Mouse (Mus musculus): ENCODE data around the gene Itgae. TPM values are rescaled to one million over a fixed set of nuclear protein-coding genes. Genes with fewer than 3 reads are reported as not detected.

The Itgae gene
- polyA plus RNA-seq, 1 experiment from 2014 or later = 0.05 TPM

DNA sequence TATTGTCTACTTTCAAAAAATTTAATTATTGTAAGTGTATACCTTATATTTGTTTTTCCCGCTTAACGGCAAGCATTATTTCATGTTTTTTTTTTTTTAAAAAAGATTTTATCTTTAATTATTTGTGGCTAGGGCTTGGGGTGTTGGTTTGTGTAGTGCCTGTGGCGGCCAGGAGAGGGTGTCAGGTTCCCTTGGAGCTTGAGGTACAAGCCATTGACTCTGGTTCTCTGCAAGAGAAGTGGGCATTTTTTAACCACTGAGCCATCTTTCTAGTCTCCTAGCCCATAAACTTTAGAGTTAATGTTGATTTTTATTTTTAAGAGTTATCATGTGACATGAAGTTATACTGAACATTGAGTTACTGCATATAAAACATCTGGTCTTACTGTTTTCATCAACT is 18.5 kb upstream of the Itgae start:
- POLR2A ChIA-PET = interaction anchor here (0.7 kb wide), 2 partner anchors 277 to 1548 kb away, joined by 3 to 5 read pairs; no protein-coding TSS in a partner anchor
- in situ Hi-C loops (cut with MboI; ENCODE audit: low pct_unique_long_range_greater_than_20kb) = loop anchor here (5.0 kb wide), 1 partner anchor 35 kb away; no protein-coding TSS in a partner anchor
- CTCF ChIA-PET = interaction anchor here (0.9 to 2.4 kb wide), 5 partner anchors 9 to 36 kb away, joined by 3 to 13 read pairs (median 4); no protein-coding TSS in a partner anchor
- TF ChIP-seq CTCF (IDR thresholded peaks at IDR 0.05) = peak; percentile 84
- DNase-seq (ENCODE audit: low read depth, low spot score) = no peak
- ATAC-seq = peak; percentile 57
- no peaks in the 10 kb centered on the region for H3K27me3 ChIP-seq

DNA sequence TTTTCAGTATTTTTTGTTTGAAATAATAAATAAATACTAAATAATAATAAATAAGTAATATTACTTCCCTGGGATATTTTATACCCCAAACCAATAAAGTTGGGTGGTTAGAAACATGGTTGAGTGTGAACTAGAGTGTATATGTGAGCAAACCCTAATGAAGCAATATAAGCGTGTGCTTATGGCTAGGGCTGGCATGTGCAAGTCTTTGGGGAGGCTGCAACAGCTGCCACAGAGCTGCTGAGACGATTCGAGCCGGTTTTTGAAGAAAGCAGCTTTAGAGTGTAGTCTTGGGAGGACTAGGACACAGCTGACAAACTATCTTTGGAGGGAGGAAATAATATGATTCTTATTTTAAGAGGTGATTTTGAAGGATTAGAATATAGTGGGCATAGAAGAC is 14.1 kb upstream of the Itgae start:
- no peak for TF ChIP-seq CTCF (IDR thresholded peaks at IDR 0.05)
- CTCF ChIA-PET = interaction anchor here (1.3 kb wide), 1 partner anchor 9 kb away, joined by 3 read pairs; no protein-coding TSS in a partner anchor
- DNase-seq (ENCODE audit: low read depth, low spot score) (no peak), ATAC-seq (no peak)
- no peaks in the 10 kb centered on the region for H3K27me3 ChIP-seq
- POLR2A ChIA-PET = no interaction called here
- in situ Hi-C loops (cut with MboI; ENCODE audit: low pct_unique_long_range_greater_than_20kb) = no loop called here

DNA sequence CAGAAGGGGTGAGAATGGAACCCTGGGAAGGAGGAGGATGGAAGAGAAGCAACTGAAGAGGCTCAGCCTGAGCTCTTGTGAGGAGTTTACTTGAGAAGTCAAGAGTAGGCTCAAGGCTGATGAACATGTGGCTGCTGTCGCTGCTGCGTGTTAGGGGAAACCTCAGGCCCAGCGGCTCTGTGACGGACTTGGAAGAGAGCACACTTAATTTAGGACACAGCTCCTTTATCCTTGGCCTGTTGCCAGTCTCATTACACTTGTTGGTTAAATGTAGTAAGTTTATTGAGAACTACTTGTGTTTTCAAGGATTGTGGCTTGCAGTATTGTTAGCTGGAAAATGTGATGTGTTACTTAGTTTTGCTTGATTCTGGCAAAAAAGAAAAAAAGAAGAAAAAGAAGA is 13.7 kb upstream of the Itgae start:
- ATAC-seq (no peak), DNase-seq (ENCODE audit: low read depth, low spot score) (no peak)
- H3K27me3 ChIP-seq = no peaks in the 10 kb centered on the region
- no peak for TF ChIP-seq CTCF (IDR thresholded peaks at IDR 0.05)
- POLR2A ChIA-PET = no interaction called here
- in situ Hi-C loops (cut with MboI; ENCODE audit: low pct_unique_long_range_greater_than_20kb) = no loop called here
- CTCF ChIA-PET = interaction anchor here (0.9 to 1.3 kb wide), 2 partner anchors 9 to 19 kb away, joined by 3 read pairs; no protein-coding TSS in a partner anchor

DNA sequence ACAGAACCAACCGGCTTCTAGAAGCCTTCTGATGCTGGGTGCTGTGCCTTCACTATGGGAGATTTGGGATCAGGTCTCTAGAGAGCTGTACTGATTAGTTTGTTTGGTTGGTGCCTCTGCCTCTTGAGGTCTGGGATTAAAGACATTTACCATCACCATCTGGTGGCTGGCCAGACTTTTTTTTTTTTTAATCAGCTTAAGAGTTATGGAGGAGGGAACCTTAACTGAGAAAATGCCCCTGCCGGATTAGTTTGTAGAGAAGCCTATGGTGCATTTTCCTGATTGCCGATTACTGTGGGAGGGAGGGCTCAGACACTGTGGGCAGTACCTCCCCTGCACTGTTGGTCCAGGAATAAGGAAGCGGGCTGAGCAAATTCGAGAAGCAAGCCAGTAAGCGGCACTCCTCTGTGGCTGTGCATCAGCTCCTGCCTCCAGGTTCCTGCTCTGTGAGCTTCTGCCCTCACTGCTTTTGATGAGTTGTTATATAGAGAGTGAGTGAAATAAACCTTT is 13.1 kb upstream of the Itgae start:
- ATAC-seq (no peak), DNase-seq (ENCODE audit: low read depth, low spot score) (no peak)
- in situ Hi-C loops (cut with MboI; ENCODE audit: low pct_unique_long_range_greater_than_20kb) = no loop called here
- no peaks in the 10 kb centered on the region for H3K27me3 ChIP-seq
- ChIA-PET CTCF (interaction anchor here (0.9 to 1.3 kb wide), 2 partner anchors 8 to 19 kb away, joined by 3 read pairs; no protein-coding TSS in a partner anchor), POLR2A (no interaction called here)
- TF ChIP-seq CTCF (IDR thresholded peaks at IDR 0.05) = no peak

DNA sequence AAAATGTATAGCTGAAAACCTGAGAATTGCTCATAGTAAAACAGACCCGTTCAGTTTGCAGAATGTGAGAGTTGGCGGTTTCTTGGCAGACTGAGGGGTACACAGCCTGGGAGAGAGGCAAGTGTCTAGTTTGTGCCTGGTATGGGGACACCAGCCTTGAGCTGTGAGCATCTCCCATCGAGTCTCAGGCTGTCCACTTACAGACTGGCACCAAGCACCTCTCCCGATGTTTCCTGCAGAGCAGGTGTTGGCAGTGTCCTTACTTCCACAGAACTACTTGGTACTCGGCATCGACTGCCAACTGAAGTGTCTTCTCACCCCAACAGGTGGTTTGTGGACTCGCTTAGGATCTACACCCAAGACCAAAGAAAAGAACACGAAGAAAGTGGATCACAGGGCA is 11.8 kb upstream of the Itgae start:
- CTCF ChIA-PET = interaction anchor here (1.2 to 1.6 kb wide), 3 partner anchors 10 to 72 kb away, joined by 3 to 4 read pairs (median 4); no protein-coding TSS in a partner anchor
- ATAC-seq (no peak), DNase-seq (ENCODE audit: low read depth, low spot score) (no peak)
- no peaks in the 10 kb centered on the region for H3K27me3 ChIP-seq
- no peak for TF ChIP-seq CTCF (IDR thresholded peaks at IDR 0.05)
- POLR2A ChIA-PET = no interaction called here
- in situ Hi-C loops (cut with MboI; ENCODE audit: low pct_unique_long_range_greater_than_20kb) = no loop called here

DNA sequence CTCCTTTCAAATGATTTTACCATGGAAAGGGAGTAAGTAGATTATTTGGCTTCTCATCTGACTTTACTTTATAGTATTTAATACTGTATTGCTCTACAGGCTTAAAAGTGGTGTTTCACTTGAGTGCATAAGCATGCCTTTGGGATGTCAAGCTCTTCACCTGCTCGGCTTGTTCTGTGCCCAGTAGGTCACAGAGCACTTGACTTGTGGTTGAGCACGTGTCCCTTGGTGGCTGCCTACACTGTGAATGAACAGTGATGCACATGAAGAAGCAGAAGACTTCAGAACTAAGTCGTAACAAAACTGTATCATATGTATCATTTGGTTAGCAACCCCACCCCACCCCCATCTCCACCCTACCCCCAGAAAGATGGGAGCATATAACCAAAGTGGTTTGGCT is 10.1 kb upstream of the Itgae start:
- in situ Hi-C loops (cut with MboI; ENCODE audit: low pct_unique_long_range_greater_than_20kb) = no loop called here
- POLR2A ChIA-PET = interaction anchor here (0.6 kb wide), 1 partner anchor 36 kb away, joined by 20 read pairs; no protein-coding TSS in a partner anchor
- H3K27me3 ChIP-seq = no peaks in the 10 kb centered on the region
- CTCF ChIA-PET = no interaction called here
- no peak for TF ChIP-seq CTCF (IDR thresholded peaks at IDR 0.05)
- ATAC-seq (no peak), DNase-seq (ENCODE audit: low read depth, low spot score) (no peak)

DNA sequence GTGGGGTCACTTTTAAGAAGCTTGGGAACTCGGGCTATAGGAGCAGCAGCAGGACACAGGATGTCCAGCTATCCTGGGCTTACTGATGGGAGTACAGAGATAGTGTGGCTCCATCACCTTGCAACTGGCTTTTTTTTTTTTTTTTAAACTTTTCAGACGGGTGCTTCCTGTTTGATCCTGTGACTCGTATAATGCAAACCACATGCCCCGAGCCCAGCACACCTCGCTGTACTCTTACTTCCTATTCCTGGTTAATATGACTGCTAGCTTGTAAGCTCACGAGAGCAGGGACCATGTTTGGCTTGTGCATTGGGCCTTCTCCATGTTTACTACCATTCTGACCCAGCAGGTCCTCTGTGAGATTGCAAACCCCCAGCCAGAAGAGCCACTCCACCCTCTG is 6.1 kb upstream of the Itgae start:
- no peak for ATAC-seq

DNA sequence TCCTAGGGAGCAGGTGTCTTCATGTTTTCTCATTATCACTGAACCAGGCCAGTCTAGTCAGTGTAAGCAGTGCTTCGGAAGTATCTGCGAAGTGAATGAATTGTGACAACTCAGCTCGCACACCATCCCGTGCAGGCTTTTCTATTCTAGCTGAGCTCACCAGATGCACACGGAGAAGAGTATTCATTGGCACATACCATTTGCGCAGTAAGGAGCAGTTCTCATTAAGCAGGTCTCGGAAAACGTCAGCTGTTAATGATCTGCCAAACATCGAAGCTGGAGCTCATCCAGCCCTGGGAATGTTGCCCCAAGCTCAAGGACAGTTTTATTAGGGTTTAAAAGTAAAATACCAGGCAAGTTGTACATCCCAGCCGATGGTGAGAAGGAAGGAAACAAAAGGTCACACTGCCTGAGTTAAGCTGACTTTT is 5.6 kb upstream of the Itgae start:
- ATAC-seq (peak; percentile 63), DNase-seq (ENCODE audit: low read depth, low spot score) (peak; percentile 58)
- POLR2A ChIA-PET = no interaction called here
- CTCF ChIA-PET = interaction anchor here (1.2 to 2.3 kb wide), 5 partner anchors 11 to 36 kb away, joined by 3 to 4 read pairs (median 3); no protein-coding TSS in a partner anchor
- in situ Hi-C loops (cut with MboI; ENCODE audit: low pct_unique_long_range_greater_than_20kb) = no loop called here
- no peak for TF ChIP-seq CTCF (IDR thresholded peaks at IDR 0.05)
- no peaks in the 10 kb centered on the region for H3K27me3 ChIP-seq

More for the DNA sequence above, 6.1 kb upstream of the Itgae start:
- ChIA-PET CTCF (interaction anchor here (1.2 to 2.3 kb wide), 3 partner anchors 11 to 24 kb away, joined by 3 to 4 read pairs (median 3); no protein-coding TSS in a partner anchor), POLR2A (no interaction called here)
- no peaks in the 10 kb centered on the region for H3K27me3 ChIP-seq
- in situ Hi-C loops (cut with MboI; ENCODE audit: low pct_unique_long_range_greater_than_20kb) = no loop called here
- no peak for TF ChIP-seq CTCF (IDR thresholded peaks at IDR 0.05)
- DNase-seq (ENCODE audit: low read depth, low spot score) = no peak

DNA sequence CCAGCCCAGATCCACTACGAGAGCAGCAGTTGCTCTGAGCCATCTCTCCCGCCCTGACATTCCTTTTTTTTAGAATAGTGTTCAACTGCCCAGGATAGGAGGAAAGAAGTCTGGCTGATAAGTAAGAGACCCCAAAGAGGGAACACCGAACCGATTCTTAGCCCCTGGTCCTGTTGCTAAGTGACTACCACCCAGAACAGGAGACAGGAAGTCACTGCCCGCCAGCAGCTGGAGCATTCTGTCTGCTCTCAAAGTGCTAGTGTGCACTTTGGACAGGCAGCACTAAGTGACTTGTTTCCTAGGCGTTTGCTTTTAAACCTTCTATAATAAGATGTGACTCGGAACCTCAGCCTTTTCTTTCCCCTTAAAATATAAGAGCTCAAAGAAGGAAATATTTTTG is 5.0 kb upstream of the Itgae start:
- DNase-seq (ENCODE audit: low read depth, low spot score) (no peak), ATAC-seq (no peak)
- TF ChIP-seq CTCF (IDR thresholded peaks at IDR 0.05) = no peak
- no peaks in the 10 kb centered on the region for H3K27me3 ChIP-seq
- CTCF ChIA-PET = interaction anchor here (1.1 to 2.3 kb wide), 6 partner anchors 8 to 36 kb away, joined by 3 to 4 read pairs (median 3); no protein-coding TSS in a partner anchor
- POLR2A ChIA-PET = interaction anchor here (1.0 kb wide), 1 partner anchor 10 kb away, joined by 3 read pairs; no protein-coding TSS in a partner anchor
- in situ Hi-C loops (cut with MboI; ENCODE audit: low pct_unique_long_range_greater_than_20kb) = no loop called here

DNA sequence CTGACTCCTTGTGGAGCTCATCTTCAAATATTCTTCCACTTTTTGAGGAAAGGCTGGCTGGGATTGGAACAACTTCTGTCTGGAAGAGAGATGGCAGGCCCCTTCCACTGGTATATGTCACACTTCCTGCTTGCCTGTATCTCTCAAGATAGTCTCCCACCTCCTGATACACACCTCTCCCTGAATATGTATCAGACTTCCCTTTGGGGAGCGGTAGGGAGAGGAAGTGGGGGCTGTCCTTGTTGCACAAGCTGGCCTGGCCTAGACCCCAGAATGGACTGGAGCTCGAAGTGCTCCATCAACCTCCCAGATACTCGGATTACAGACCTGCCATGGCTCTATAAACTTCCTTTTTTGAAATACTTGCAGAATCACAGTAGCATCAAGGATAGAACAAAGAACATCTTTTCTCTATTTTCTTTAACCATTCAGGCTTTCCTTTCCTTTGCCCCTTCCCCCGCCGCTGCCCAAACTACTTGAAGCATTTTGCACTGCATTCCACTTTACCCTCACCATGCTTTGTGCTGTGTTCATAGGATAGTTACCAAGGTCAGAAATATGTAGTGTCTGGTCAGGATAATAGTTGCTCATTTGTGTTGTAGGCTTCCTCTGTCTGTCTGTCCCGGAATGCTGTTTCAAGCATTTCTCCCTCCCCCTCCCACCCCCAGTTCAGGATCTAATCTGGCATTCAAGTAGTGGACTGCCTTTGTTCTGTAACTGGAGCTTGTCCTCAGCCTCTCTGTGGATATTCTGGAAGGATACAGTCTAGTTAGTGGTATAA is 2.5 kb upstream of the Itgae start:
- POLR2A ChIA-PET = interaction anchor here (0.6 kb wide), 1 partner anchor 19 kb away, joined by 4 read pairs; no protein-coding TSS in a partner anchor
- no peaks in the 10 kb centered on the region for H3K27me3 ChIP-seq
- CTCF ChIA-PET = interaction anchor here (1.8 kb wide), 1 partner anchor 20 kb away, joined by 5 read pairs; no protein-coding TSS in a partner anchor
- no peak for ATAC-seq
- in situ Hi-C loops (cut with MboI; ENCODE audit: low pct_unique_long_range_greater_than_20kb) = no loop called here
- TF ChIP-seq CTCF (IDR thresholded peaks at IDR 0.05) = no peak
- DNase-seq (ENCODE audit: low read depth, low spot score) = no peak

Measured in Patski (cell line).